Mouse (Mus musculus) spleen, postnatal 14 days (tissue): ENCODE data around the gene Gm21083.
"Not testable (repeated sequence)": the region's sequence is repeated elsewhere in the genome, so short reads cannot be mapped to it uniquely, and the experiment has no call there.

Experiments used
- DNase-seq, 2 experiments: peaks; one replicate each; pipeline ENCODE4 v3.0.0; 2021 to 2022; ENCODE audit warnings: low spot score in 2 of 2

The Gm21083 gene

GRCm38 (mm10) chr5:15577033-15577432 is at the start of gene Gm21083:
TSS of gene Gm21083 (plus strand) at chr5:15577333.
- not testable (repeated sequence) for DNase-seq

- DNase-seq = not testable (repeated sequence)
These were observed 48.0 kb upstream of the Gm21083 start, which contains the start of gene Gm21190 for GRCm38 (mm10) chr5:15529122-15529521. TSS of gene Gm21190 (minus strand) at chr5:15529222.

GRCm38 (mm10) chr5:15548642-15549041 is 28.5 kb upstream of the Gm21083 start:
- not testable (repeated sequence) for DNase-seq

- DNase-seq = not testable (repeated sequence)
These were observed 28.0 kb upstream of the Gm21083 start for GRCm38 (mm10) chr5:15549134-15549533.

GRCm38 (mm10) chr5:15549606-15550005 is 27.5 kb upstream of the Gm21083 start:
- DNase-seq = not testable (repeated sequence)

- not testable (repeated sequence) for DNase-seq
These were observed 18.5 kb upstream of the Gm21083 start for GRCm38 (mm10) chr5:15558654-15559053.

GRCm38 (mm10) chr5:15561425-15562264 is 15.5 kb upstream of the Gm21083 start:
- not testable (repeated sequence) for DNase-seq

GRCm38 (mm10) chr5:15573735-15574134 is 3.4 kb upstream of the Gm21083 start:
- DNase-seq = not testable (repeated sequence)

GRCm38 (mm10) chr5:15586351-15586750 is 9.2 kb downstream of the Gm21083 start:
- not testable (repeated sequence) for DNase-seq

GRCm38 (mm10) chr5:15588291-15588690 is 11.2 kb downstream of the Gm21083 start:
- DNase-seq = not testable (repeated sequence)

GRCm38 (mm10) chr5:15590635-15591034 is 13.5 kb downstream of the Gm21083 start:
- not testable (repeated sequence) for DNase-seq

GRCm38 (mm10) chr5:15591577-15591976 is 14.4 kb downstream of the Gm21083 start:
- not testable (repeated sequence) for DNase-seq

- DNase-seq = not testable (repeated sequence)
These were observed 21.7 kb downstream of the Gm21083 start for GRCm38 (mm10) chr5:15598831-15599230.

- not testable (repeated sequence) for DNase-seq
These were observed 23.2 kb downstream of the Gm21083 start for GRCm38 (mm10) chr5:15600342-15600741.

GRCm38 (mm10) chr5:15601481-15601880 is 24.3 kb downstream of the Gm21083 start:
- not testable (repeated sequence) for DNase-seq

- not testable (repeated sequence) for DNase-seq
These were observed 24.8 kb downstream of the Gm21083 start for GRCm38 (mm10) chr5:15601960-15602359.

- not testable (repeated sequence) for DNase-seq
These were observed 25.4 kb downstream of the Gm21083 start for GRCm38 (mm10) chr5:15602424-15602947.

- DNase-seq = not testable (repeated sequence)
These were observed 25.9 kb downstream of the Gm21083 start for GRCm38 (mm10) chr5:15603008-15603407.

GRCm38 (mm10) chr5:15603585-15603984 is 26.5 kb downstream of the Gm21083 start:
- DNase-seq = not testable (repeated sequence)

GRCm38 (mm10) chr5:15606677-15607076 is 29.5 kb downstream of the Gm21083 start:
- peak; percentile 6 to 14 for DNase-seq

- DNase-seq = not testable (repeated sequence)
These were observed 33.6 kb downstream of the Gm21083 start for GRCm38 (mm10) chr5:15610695-15611094.

GRCm38 (mm10) chr5:15616195-15616594 is 39.1 kb downstream of the Gm21083 start:
- DNase-seq = not testable (repeated sequence)

GRCm38 (mm10) chr5:15618764-15619163 is 41.6 kb downstream of the Gm21083 start, which contains the start of gene Speer4d:
TSS of gene Speer4d (plus strand) at chr5:15619064.
- DNase-seq = not testable (repeated sequence)
